Mouse (Mus musculus): Measurements from ENCODE around the gene Slc25a13. TPM values are rescaled to one million over a fixed set of nuclear protein-coding genes. Genes with fewer than 3 reads are reported as not detected.

The Slc25a13 gene
- polyA plus RNA-seq, 1 experiment = 0.16 TPM

GRCm38 (mm10) chr6:6140370-6140769 is 76.6 kb downstream of the Slc25a13 start:
- no peaks in the 10 kb centered on the region; the same call in 1 of the 2 replicates for H3K9me3 ChIP-seq (ENCODE audit: control insufficient read depth, low read length)
- H3K27me3 ChIP-seq (ENCODE audit: control insufficient read depth) = no peaks in the 10 kb centered on the region
- H3K4me3 ChIP-seq (replicated peaks) = no peak overlapping the region
- no peaks in the 10 kb centered on the region for H3K4me1 ChIP-seq (ENCODE audit: control insufficient read depth)
- H3K36me3 ChIP-seq (ENCODE audit: control insufficient read depth) = peaks cover 6% of the 10 kb centered on the region
- no peak for TF ChIP-seq TAL1 (IDR thresholded peaks at IDR 0.05; ENCODE audit: low read length)
- no peak for TF ChIP-seq GATA1 (IDR thresholded peaks at IDR 0.05; ENCODE audit: low read length)

GRCm38 (mm10) chr6:6139061-6139460 is 77.9 kb downstream of the Slc25a13 start:
- TF ChIP-seq TAL1 (IDR thresholded peaks at IDR 0.05; ENCODE audit: low read length) (no peak), GATA1 (IDR thresholded peaks at IDR 0.05; ENCODE audit: low read length) (no peak)
- H3K9me3 ChIP-seq (ENCODE audit: control insufficient read depth, low read length) = no peaks in the 10 kb centered on the region; the same call in 1 of the 2 replicates
- no peaks in the 10 kb centered on the region for H3K4me1 ChIP-seq (ENCODE audit: control insufficient read depth)
- H3K36me3 ChIP-seq (ENCODE audit: control insufficient read depth) = peaks cover 6% of the 10 kb centered on the region
- no peaks in the 10 kb centered on the region for H3K27me3 ChIP-seq (ENCODE audit: control insufficient read depth)
- no peak overlapping the region for H3K4me3 ChIP-seq (replicated peaks)

- H3K4me1 ChIP-seq (ENCODE audit: control insufficient read depth) = no peaks in the 10 kb centered on the region
- peaks cover 6% of the 10 kb centered on the region for H3K36me3 ChIP-seq (ENCODE audit: control insufficient read depth)
- no peaks in the 10 kb centered on the region for H3K27me3 ChIP-seq (ENCODE audit: control insufficient read depth)
- no peak overlapping the region for H3K4me3 ChIP-seq (replicated peaks)
- TF ChIP-seq TAL1 (IDR thresholded peaks at IDR 0.05; ENCODE audit: low read length) = no peak
- TF ChIP-seq GATA1 (IDR thresholded peaks at IDR 0.05; ENCODE audit: low read length) = no peak
- no peaks in the 10 kb centered on the region; the same call in 1 of the 2 replicates for H3K9me3 ChIP-seq (ENCODE audit: control insufficient read depth, low read length)
Observed at GRCm38 (mm10) chr6:6136812-6137211, 80.2 kb downstream of the Slc25a13 start.

- Histone ChIP-seq H3K9me3 (ENCODE audit: control insufficient read depth, low read length) (no peaks in the 10 kb centered on the region; the same call in 1 of the 2 replicates), H3K4me1 (ENCODE audit: control insufficient read depth) (no peaks in the 10 kb centered on the region), H3K4me3 (replicated peaks) (no peak overlapping the region), H3K36me3 (ENCODE audit: control insufficient read depth) (peaks cover 5% of the 10 kb centered on the region), H3K27me3 (ENCODE audit: control insufficient read depth) (no peaks in the 10 kb centered on the region)
- TF ChIP-seq GATA1 (IDR thresholded peaks at IDR 0.05; ENCODE audit: low read length) (no peak), TAL1 (IDR thresholded peaks at IDR 0.05; ENCODE audit: low read length) (no peak)
Observed at GRCm38 (mm10) chr6:6134935-6135334, 82.0 kb downstream of the Slc25a13 start.

GRCm38 (mm10) chr6:6133556-6134050 is 83.4 kb downstream of the Slc25a13 start:
- Histone ChIP-seq H3K27me3 (ENCODE audit: control insufficient read depth) (no peaks in the 10 kb centered on the region), H3K36me3 (ENCODE audit: control insufficient read depth) (peaks cover 3% of the 10 kb centered on the region), H3K9me3 (ENCODE audit: control insufficient read depth, low read length) (no peaks in the 10 kb centered on the region; the same call in 1 of the 2 replicates), H3K4me3 (replicated peaks) (no peak overlapping the region), H3K4me1 (ENCODE audit: control insufficient read depth) (no peaks in the 10 kb centered on the region)
- TF ChIP-seq TAL1 (IDR thresholded peaks at IDR 0.05; ENCODE audit: low read length) = no peak
- no peak for TF ChIP-seq GATA1 (IDR thresholded peaks at IDR 0.05; ENCODE audit: low read length)

- H3K9me3 ChIP-seq (ENCODE audit: control insufficient read depth, low read length) = no peaks in the 10 kb centered on the region; the same call in 1 of the 2 replicates
- no peaks in the 10 kb centered on the region for H3K27me3 ChIP-seq (ENCODE audit: control insufficient read depth)
- no peak overlapping the region for H3K4me3 ChIP-seq (replicated peaks)
- H3K4me1 ChIP-seq (ENCODE audit: control insufficient read depth) = no peaks in the 10 kb centered on the region
- H3K36me3 ChIP-seq (ENCODE audit: control insufficient read depth) = peaks cover 2% of the 10 kb centered on the region; the same call in 1 of the 2 replicates
- no peak for TF ChIP-seq TAL1 (IDR thresholded peaks at IDR 0.05; ENCODE audit: low read length)
Observed at GRCm38 (mm10) chr6:6132047-6132446, 84.9 kb downstream of the Slc25a13 start.

GRCm38 (mm10) chr6:6125620-6126019 is 91.4 kb downstream of the Slc25a13 start:
- no peaks in the 10 kb centered on the region for H3K4me1 ChIP-seq (ENCODE audit: control insufficient read depth)
- no peak for TF ChIP-seq GATA1 (IDR thresholded peaks at IDR 0.05; ENCODE audit: low read length)
- TF ChIP-seq TAL1 (IDR thresholded peaks at IDR 0.05; ENCODE audit: low read length) = no peak
- no peak overlapping the region for H3K4me3 ChIP-seq (replicated peaks)
- peaks cover 8% of the 10 kb centered on the region; the same call in 1 of the 2 replicates for H3K36me3 ChIP-seq (ENCODE audit: control insufficient read depth)
- H3K27me3 ChIP-seq (ENCODE audit: control insufficient read depth) = no peaks in the 10 kb centered on the region
- no peaks in the 10 kb centered on the region for H3K9me3 ChIP-seq (ENCODE audit: control insufficient read depth, low read length)

- no peaks in the 10 kb centered on the region for H3K9me3 ChIP-seq (ENCODE audit: control insufficient read depth, low read length)
- TF ChIP-seq TAL1 (IDR thresholded peaks at IDR 0.05; ENCODE audit: low read length) = no peak
- TF ChIP-seq GATA1 (IDR thresholded peaks at IDR 0.05; ENCODE audit: low read length) = no peak
- peaks cover 12% of the 10 kb centered on the region for H3K36me3 ChIP-seq (ENCODE audit: control insufficient read depth)
- no peaks in the 10 kb centered on the region for H3K27me3 ChIP-seq (ENCODE audit: control insufficient read depth)
- H3K4me3 ChIP-seq (replicated peaks) = no peak overlapping the region
- no peaks in the 10 kb centered on the region for H3K4me1 ChIP-seq (ENCODE audit: control insufficient read depth)
Observed at GRCm38 (mm10) chr6:6121904-6122303, 95.1 kb downstream of the Slc25a13 start.

- Histone ChIP-seq H3K36me3 (ENCODE audit: control insufficient read depth) (peaks cover 17% of the 10 kb centered on the region), H3K9me3 (ENCODE audit: control insufficient read depth, low read length) (no peaks in the 10 kb centered on the region)
- no peak for TF ChIP-seq GATA1 (IDR thresholded peaks at IDR 0.05; ENCODE audit: low read length)
Observed at GRCm38 (mm10) chr6:6120841-6121240, 96.1 kb downstream of the Slc25a13 start.

GRCm38 (mm10) chr6:6115771-6116170 is 101.2 kb downstream of the Slc25a13 start:
- Histone ChIP-seq H3K4me3 (replicated peaks) (no peak overlapping the region), H3K9me3 (ENCODE audit: control insufficient read depth, low read length) (no peaks in the 10 kb centered on the region), H3K36me3 (ENCODE audit: control insufficient read depth) (peaks cover 22% of the 10 kb centered on the region), H3K27me3 (ENCODE audit: control insufficient read depth) (no peaks in the 10 kb centered on the region), H3K4me1 (ENCODE audit: control insufficient read depth) (no peaks in the 10 kb centered on the region)
- TF ChIP-seq TAL1 (IDR thresholded peaks at IDR 0.05; ENCODE audit: low read length) (no peak), GATA1 (IDR thresholded peaks at IDR 0.05; ENCODE audit: low read length) (no peak)

More at GRCm38 (mm10) chr6:6120841-6121240, 96.1 kb downstream of the Slc25a13 start:
- Histone ChIP-seq H3K4me1 (ENCODE audit: control insufficient read depth) (no peaks in the 10 kb centered on the region), H3K27me3 (ENCODE audit: control insufficient read depth) (no peaks in the 10 kb centered on the region), H3K4me3 (replicated peaks) (no peak overlapping the region)

All from erythroblast, embryonic 14.5 days (primary cell).